Mouse (Mus musculus): Measurements from ENCODE around the gene Pitpnm2. TPM values are rescaled to one million over a fixed set of nuclear protein-coding genes. Genes with fewer than 3 reads are reported as not detected.

Pitpnm2 gene
- polyA plus RNA-seq, 1 experiment from 2014 or later, result 9.4 TPM

GRCm38 (mm10) chr5:124263246-124263645 lies 13.7 kb upstream of the Pitpnm2 start:
- Histone ChIP-seq H3K9me3 (replicated peaks) (no peaks in the 10 kb centered on the region), H3K27ac (replicated peaks) (no peak overlapping the region), H3K9ac (replicated peaks) (no peak overlapping the region), H3K27me3 (replicated peaks) (no peaks in the 10 kb centered on the region), H3K4me3 (replicated peaks) (no peak overlapping the region), H3K4me2 (no peak overlapping the region), H3K4me1 (no peaks in the 10 kb centered on the region), H3K36me3 (peaks cover 77% of the 10 kb centered on the region)
- 86% methylated on average over 4 of the region's 4 CpGs for WGBS
- no peak for ATAC-seq (ENCODE audit: low FRiP score)

GRCm38 (mm10) chr5:124262090-124262489 lies 12.5 kb upstream of the Pitpnm2 start:
- Histone ChIP-seq H3K4me1 (no peaks in the 10 kb centered on the region), H3K4me3 (replicated peaks) (no peak overlapping the region), H3K9ac (replicated peaks) (no peak overlapping the region), H3K36me3 (peaks cover 87% of the 10 kb centered on the region), H3K9me3 (replicated peaks) (no peaks in the 10 kb centered on the region), H3K4me2 (no peak overlapping the region), H3K27ac (replicated peaks) (no peak overlapping the region), H3K27me3 (replicated peaks) (no peaks in the 10 kb centered on the region)
- no peak for ATAC-seq (ENCODE audit: low FRiP score)
- 90% methylated on average over 4 of the region's 4 CpGs for WGBS

- peaks cover 84% of the 10 kb centered on the region for H3K36me3 ChIP-seq
- 60% methylated on average over 2 of the region's 2 CpGs for WGBS
- no peak overlapping the region for H3K27ac ChIP-seq (replicated peaks)
- H3K4me1 ChIP-seq, result no peaks in the 10 kb centered on the region
- ATAC-seq (ENCODE audit: low FRiP score), result no peak
- no peaks in the 10 kb centered on the region for H3K9me3 ChIP-seq (replicated peaks)
- H3K4me2 ChIP-seq, result no peak overlapping the region
- H3K27me3 ChIP-seq (replicated peaks), result no peaks in the 10 kb centered on the region
- no peak overlapping the region for H3K9ac ChIP-seq (replicated peaks)
- H3K4me3 ChIP-seq (replicated peaks), result no peak overlapping the region
These were observed 9.6 kb upstream of the Pitpnm2 start for GRCm38 (mm10) chr5:124259133-124259532.

- peaks cover 81% of the 10 kb centered on the region for H3K36me3 ChIP-seq
- no peak overlapping the region for H3K4me2 ChIP-seq
- no peak for ATAC-seq (ENCODE audit: low FRiP score)
- no peaks in the 10 kb centered on the region for H3K9me3 ChIP-seq (replicated peaks)
- WGBS, result 97% methylated on average over 1 of the region's 1 CpGs
- H3K4me1 ChIP-seq, result no peaks in the 10 kb centered on the region
- H3K27ac ChIP-seq (replicated peaks), result no peak overlapping the region
- no peaks in the 10 kb centered on the region for H3K27me3 ChIP-seq (replicated peaks)
- H3K4me3 ChIP-seq (replicated peaks), result no peak overlapping the region
- H3K9ac ChIP-seq (replicated peaks), result no peak overlapping the region
These were observed 8.5 kb upstream of the Pitpnm2 start for GRCm38 (mm10) chr5:124258026-124258425.

- ATAC-seq (ENCODE audit: low FRiP score), result no peak
- Histone ChIP-seq H3K4me1 (peaks cover 9% of the 10 kb centered on the region), H3K36me3 (peaks cover 54% of the 10 kb centered on the region), H3K4me2 (no peak overlapping the region), H3K27ac (replicated peaks) (no peak overlapping the region), H3K9ac (replicated peaks) (no peak overlapping the region), H3K9me3 (replicated peaks) (no peaks in the 10 kb centered on the region), H3K27me3 (replicated peaks) (no peaks in the 10 kb centered on the region), H3K4me3 (replicated peaks) (no peak overlapping the region)
- 90% methylated on average over 7 of the region's 7 CpGs for WGBS
These were observed 5.6 kb upstream of the Pitpnm2 start for GRCm38 (mm10) chr5:124255141-124255540.

GRCm38 (mm10) chr5:124253555-124253954 lies 4.0 kb upstream of the Pitpnm2 start:
- Histone ChIP-seq H3K9ac (replicated peaks) (no peak overlapping the region), H3K4me2 (no peak overlapping the region), H3K27ac (replicated peaks) (no peak overlapping the region), H3K4me3 (replicated peaks) (no peak overlapping the region), H3K4me1 (peaks cover 14% of the 10 kb centered on the region), H3K36me3 (peaks cover 39% of the 10 kb centered on the region), H3K9me3 (replicated peaks) (no peaks in the 10 kb centered on the region), H3K27me3 (replicated peaks) (no peaks in the 10 kb centered on the region)
- WGBS, result 82% methylated on average over 8 of the region's 8 CpGs
- no peak for ATAC-seq (ENCODE audit: low FRiP score)

GRCm38 (mm10) chr5:124252580-124253320 lies 3.2 kb upstream of the Pitpnm2 start:
- Histone ChIP-seq H3K36me3 (peaks cover 31% of the 10 kb centered on the region), H3K4me2 (no peak overlapping the region), H3K9me3 (replicated peaks) (no peaks in the 10 kb centered on the region), H3K9ac (replicated peaks) (no peak overlapping the region), H3K4me1 (peaks cover 22% of the 10 kb centered on the region), H3K27me3 (replicated peaks) (no peaks in the 10 kb centered on the region), H3K27ac (replicated peaks) (no peak overlapping the region), H3K4me3 (replicated peaks) (no peak overlapping the region)
- no peak for ATAC-seq (ENCODE audit: low FRiP score)
- 92% methylated on average over 13 of the region's 13 CpGs for WGBS

- Histone ChIP-seq H3K4me2 (no peak overlapping the region), H3K9me3 (replicated peaks) (no peaks in the 10 kb centered on the region), H3K27me3 (replicated peaks) (no peaks in the 10 kb centered on the region), H3K4me1 (peaks cover 36% of the 10 kb centered on the region), H3K4me3 (replicated peaks) (no peak overlapping the region), H3K27ac (replicated peaks) (no peak overlapping the region), H3K36me3 (peaks cover 16% of the 10 kb centered on the region), H3K9ac (replicated peaks) (no peak overlapping the region)
- 84% methylated on average over 5 of the region's 5 CpGs for WGBS
- no peak for ATAC-seq (ENCODE audit: low FRiP score)
These were observed 1.5 kb upstream of the Pitpnm2 start for GRCm38 (mm10) chr5:124251070-124251469.

GRCm38 (mm10) chr5:124248845-124249613 lies 531 bp downstream of the Pitpnm2 start:
- H3K36me3 ChIP-seq, result peaks cover 7% of the 10 kb centered on the region
- peak overlapping the region; percentile 88 for H3K4me2 ChIP-seq
- H3K4me3 ChIP-seq (replicated peaks), result peak overlapping the region; percentile 69
- H3K9ac ChIP-seq (replicated peaks), result peak overlapping the region; percentile 82
- H3K9me3 ChIP-seq (replicated peaks), result no peaks in the 10 kb centered on the region
- WGBS, result under 1% methylated on average over 61 of the region's 77 CpGs
- ATAC-seq (ENCODE audit: low FRiP score), result peak; percentile 67
- H3K27me3 ChIP-seq (replicated peaks), result no peaks in the 10 kb centered on the region
- peaks cover 40% of the 10 kb centered on the region for H3K4me1 ChIP-seq
- H3K27ac ChIP-seq (replicated peaks), result peak overlapping the region; percentile 82

GRCm38 (mm10) chr5:124247986-124248626 lies 1.5 kb downstream of the Pitpnm2 start:
- Histone ChIP-seq H3K9ac (replicated peaks) (peak overlapping the region; percentile 82), H3K27ac (replicated peaks) (peak overlapping the region; percentile 82), H3K9me3 (replicated peaks) (no peaks in the 10 kb centered on the region), H3K27me3 (replicated peaks) (no peaks in the 10 kb centered on the region), H3K4me3 (replicated peaks) (peak overlapping the region; percentile 69), H3K4me1 (peaks cover 40% of the 10 kb centered on the region), H3K4me2 (peak overlapping the region; percentile 88), H3K36me3 (no peaks in the 10 kb centered on the region)
- no peak for ATAC-seq (ENCODE audit: low FRiP score)
- 21% methylated on average over 9 of the region's 9 CpGs for WGBS

GRCm38 (mm10) chr5:124247296-124247695 lies 2.3 kb downstream of the Pitpnm2 start:
- Histone ChIP-seq H3K9me3 (replicated peaks) (no peaks in the 10 kb centered on the region), H3K27me3 (replicated peaks) (no peaks in the 10 kb centered on the region), H3K36me3 (no peaks in the 10 kb centered on the region), H3K27ac (replicated peaks) (0 out of 2 replicates have a peak overlapping the region, but pooled peaks have one; percentile 18), H3K9ac (replicated peaks) (no peak overlapping the region), H3K4me2 (peak overlapping the region; percentile 88), H3K4me1 (peaks cover 46% of the 10 kb centered on the region), H3K4me3 (replicated peaks) (no peak overlapping the region)
- 56% methylated on average over 7 of the region's 7 CpGs for WGBS
- ATAC-seq (ENCODE audit: low FRiP score), result no peak
